Mouse (Mus musculus): ENCODE measurements around the gene Map3k11. TPM values are rescaled to one million over a fixed set of nuclear protein-coding genes. Genes with fewer than 3 reads are reported as not detected.

The Map3k11 gene
- total RNA-seq (2021) = 10 to 100 TPM; 39.8 to 40.0 TPM

DNA sequence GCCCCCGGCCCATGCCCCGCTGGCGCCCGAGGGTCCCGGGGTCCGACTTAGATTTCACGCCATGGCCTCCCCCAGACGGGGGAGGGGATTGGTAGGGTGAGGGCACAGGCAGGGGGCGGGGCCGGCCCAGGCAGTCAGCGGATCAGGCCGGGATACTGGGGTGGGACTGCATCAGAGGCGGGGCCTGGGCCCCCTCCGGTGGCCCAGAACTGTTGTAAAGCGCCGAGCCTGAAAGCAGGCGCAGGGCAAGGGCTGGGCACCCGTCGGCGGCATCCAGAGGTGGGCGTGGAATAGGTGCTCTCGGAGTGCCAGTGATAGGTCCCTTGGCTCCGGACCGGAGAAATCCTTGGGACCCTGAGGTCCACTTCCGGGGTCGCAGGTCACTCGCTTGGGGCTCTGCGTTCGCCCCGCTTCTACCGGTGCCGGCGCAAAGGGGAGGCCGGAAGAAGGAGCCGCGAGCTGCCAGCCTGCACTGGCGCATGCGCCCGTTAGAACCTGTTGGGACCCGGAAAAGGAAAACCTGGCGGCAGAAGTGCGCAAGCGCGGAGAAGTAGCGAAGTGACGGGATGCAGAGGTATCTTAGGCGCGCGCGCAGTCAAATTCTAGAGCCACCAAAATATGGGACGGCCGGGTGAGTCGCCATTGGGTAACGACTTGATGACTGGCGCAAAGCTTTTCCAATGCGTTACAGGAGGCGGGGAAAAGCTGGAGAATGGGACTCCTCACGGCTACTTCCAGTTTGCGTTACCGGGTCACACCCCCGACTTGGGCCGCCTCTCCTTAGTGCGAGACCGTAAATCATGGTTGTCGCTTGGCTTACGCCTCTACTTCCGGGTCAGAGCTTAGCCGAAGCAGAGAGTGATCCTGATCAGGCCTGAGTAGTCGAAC, at the start of gene Map3k11, which contains the start of gene Pcnx3:
TSS of gene Map3k11 (plus strand) at position 543 of the 888 bp plus-strand sequence.
TSS of gene Pcnx3 (minus strand) at position 709 of the 888 bp plus-strand sequence.
- DNase-seq = peak; percentile 97

GRCm38 (mm10) chr19:5640339-5640738, 48.2 kb upstream of the Map3k11 start:
- DNase-seq = peak; percentile 34

- DNase-seq = no peak
Observed at GRCm38 (mm10) chr19:5641021-5641420, 47.5 kb upstream of the Map3k11 start.

GRCm38 (mm10) chr19:5641641-5642040, 46.9 kb upstream of the Map3k11 start:
- DNase-seq = no peak

GRCm38 (mm10) chr19:5645280-5645679, 43.3 kb upstream of the Map3k11 start:
- DNase-seq = no peak

GRCm38 (mm10) chr19:5646731-5647330, 41.7 kb upstream of the Map3k11 start:
- DNase-seq = no peak

- no peak for DNase-seq
Observed at GRCm38 (mm10) chr19:5647791-5648190, 40.8 kb upstream of the Map3k11 start.

DNA sequence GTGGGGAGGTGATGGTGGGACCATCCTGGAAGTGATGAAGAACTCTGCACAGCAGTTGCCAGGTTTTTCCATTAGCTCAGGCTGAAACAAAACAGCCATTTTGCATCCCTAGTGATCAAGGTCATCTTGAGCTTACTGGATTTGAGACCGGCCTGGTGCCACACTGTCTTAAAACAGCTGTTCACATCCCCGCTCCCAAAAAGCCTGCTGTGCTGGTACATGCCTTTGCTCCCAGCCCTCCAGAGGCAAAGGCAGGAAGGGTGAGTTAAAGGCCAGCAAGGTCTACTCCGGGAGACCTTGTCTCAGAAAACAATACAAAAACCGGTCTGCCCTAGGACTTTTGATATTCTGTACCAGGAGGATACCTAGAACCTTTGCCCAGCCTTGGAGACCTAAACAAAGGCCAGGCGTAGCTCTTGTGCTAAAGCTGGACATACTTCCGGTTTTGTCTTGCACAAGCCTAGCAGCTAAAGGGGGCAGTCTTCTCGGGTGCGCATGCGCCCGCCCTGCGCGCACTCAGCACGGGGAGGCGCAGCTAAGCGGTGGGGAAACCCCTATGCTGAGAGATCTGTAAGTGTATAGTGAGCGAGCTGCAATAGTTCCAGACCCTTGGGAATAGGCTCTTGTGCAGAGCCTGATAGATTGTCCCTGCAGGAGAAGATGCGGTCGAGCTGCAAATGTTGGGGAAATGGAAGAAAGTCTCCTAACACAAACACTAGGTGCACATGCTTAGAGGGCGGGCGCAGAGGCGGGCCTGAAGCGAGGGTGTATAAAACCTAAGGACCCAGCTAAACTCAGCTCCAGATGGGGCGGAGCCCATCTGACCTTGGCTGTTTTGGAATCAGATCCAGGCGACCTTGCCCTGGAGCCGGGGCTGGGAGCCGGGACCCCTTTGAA, 39.9 kb upstream of the Map3k11 start:
- DNase-seq = peak; percentile 85

DNA sequence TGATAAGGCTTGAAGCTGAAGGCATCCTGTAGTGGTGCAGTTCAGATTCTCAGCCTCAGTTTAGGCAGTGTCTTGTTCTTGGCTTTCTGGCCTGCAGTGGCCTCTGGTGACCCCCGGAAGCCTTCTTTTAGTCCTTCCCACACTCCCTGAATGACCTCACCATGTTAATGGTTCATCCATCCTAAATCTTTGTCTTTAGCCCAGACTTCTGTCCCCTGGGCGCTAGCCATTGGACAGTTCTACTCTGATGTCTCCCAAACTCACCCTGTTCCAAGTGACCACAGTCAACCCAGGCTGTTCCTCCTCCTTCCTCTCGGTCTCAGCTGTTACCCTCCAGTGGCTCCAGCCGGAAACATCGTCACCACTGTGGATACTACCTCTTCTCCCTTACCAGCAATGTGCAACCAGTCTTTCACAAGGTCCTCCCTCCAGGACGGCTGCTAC, 39.2 kb upstream of the Map3k11 start:
- peak; percentile 66 for DNase-seq

GRCm38 (mm10) chr19:5651502-5652274, 36.9 kb upstream of the Map3k11 start:
- DNase-seq = no peak

DNA sequence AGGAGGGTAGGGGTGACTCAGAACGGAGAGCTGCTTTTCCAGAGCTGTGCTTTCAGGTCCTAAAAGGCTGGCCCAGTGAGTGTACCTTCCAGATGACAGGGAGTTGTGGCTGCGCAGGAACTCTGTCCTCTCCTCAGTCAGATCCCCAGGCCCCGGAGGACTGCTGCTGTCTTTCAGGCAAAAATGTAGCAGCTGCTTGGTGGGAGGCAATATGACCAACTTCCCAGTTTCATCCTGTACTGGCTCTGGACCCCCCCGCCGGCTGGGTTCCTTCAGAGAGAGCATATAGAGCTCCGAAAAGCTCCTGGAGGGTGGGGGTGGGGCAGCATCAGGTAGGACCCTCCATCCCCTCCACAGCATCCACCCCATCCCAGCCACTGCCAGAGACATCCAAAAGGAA, 36.0 kb upstream of the Map3k11 start:
- DNase-seq = no peak

DNA sequence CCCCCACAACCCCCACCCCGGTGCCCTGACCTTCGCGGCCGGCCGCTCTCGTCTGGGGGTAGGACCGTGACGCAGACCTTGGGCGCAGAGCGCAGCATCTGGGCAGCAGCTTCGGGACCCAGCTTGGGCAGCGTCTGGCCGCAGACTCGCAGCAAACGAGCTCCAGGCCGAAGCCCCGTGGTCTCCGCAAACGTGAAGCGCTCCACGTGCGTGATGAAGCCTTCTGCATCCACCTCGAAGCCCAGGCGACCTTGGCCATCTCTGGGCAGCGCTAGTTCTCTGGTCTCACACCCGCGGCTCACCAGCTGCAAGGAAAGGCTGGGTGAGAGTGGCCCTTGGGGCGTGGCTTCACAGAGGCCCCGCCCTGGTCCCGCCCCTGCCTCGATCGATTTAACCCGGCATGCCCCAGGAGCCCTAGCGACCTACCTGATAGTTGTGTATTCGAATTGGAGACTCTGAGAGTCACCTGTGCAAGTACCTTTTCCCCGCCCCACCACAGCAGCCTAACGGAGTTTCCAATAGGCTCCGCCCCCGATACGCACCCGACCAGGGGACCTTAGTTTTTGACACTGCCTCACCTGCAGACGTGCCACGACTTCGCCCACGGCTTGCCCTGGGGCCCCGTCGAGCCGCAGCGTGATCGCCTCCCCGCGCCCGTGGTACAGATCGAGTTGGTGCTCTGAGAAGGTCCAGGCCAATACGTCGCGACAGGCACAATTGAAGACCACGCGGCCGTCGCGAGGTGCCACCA, 34.4 kb upstream of the Map3k11 start:
- DNase-seq = no peak

DNA sequence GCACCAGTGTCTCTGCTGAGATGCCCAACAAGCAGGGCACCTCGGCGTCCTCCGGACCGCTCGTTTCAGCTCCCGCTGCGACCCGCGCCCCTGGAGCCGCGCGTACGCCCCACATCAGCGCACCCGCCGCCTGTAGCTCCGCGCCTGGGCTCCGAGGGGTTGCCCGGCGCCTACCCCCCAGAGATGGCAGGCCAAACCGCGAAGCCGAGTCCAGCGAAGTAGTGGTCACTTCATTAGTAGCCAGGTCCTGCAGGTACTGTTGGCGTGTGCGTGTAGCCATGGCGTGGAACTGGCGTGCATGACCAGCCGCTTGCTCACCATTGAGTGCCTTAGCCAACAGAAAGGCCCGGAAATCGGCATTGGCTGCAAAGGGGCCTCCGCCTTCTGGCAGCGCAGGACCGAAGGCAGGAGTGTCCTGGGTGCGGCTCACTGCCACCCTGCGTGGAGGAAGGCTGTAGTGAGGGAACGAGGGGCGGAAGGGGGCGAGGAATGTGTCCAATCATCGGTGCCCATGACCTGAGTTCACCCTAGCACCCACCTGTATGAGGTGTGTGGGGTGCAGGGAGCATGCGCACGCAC, 33.7 kb upstream of the Map3k11 start:
- no peak for DNase-seq

- peak; percentile 42 for DNase-seq
Observed at GRCm38 (mm10) chr19:5660942-5661751, 27.4 kb upstream of the Map3k11 start.

DNA sequence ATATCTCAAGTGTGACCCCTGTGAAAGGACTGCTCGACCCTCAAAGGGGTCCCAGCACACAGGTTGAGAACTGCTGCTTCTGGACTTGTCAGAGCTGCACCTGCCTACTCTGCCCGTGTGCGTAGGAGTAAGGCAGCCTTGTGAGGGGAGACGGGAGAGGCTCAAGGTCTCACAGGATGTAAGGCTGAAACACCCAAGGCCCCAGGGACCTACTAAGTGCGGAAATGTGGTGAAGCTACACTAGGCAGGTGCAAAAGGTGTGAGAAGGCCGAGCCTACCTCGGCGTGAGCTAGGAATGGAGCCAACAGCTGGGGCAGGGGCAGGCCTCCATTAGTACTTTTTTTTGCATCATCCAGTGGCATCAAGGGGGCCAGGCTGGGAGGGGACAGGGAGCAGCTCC, 26.2 kb upstream of the Map3k11 start:
- no peak for DNase-seq

- DNase-seq = peak; percentile 96
Observed at GRCm38 (mm10) chr19:5662981-5663913, 25.3 kb upstream of the Map3k11 start, which contains the start of gene Sipa1. Sipa1 (minus strand) TSS chr19:5663707.

- no peak for DNase-seq
Observed at GRCm38 (mm10) chr19:5664669-5665257, 23.8 kb upstream of the Map3k11 start.

GRCm38 (mm10) chr19:5665465-5665864, 23.1 kb upstream of the Map3k11 start:
- DNase-seq = no peak
